Mouse (Mus musculus): ENCODE data around the gene Msl1.

DNA sequence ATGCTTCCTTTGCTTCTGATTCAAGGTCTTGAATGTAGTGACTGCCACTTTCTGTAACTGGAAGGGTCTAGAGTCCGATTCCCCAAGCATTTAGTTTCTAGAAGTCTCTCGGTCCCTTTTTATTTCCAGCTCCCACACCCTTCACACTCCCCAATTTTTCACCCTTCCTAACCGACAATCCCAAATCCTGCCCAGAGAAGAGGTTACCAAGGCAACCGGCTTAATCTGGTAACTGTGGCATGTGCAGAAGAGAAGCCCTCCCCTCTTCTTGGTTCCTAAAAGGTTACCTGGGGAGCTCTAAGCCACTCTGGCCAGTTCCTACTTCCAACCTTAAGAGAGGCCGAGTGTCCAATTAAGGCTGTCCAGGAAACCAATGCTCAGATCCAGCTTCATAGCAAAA is 40.0 kb downstream of the Msl1 start:
- no peak for TF ChIP-seq CTCF (conservative IDR thresholded peaks at IDR 0.05; ENCODE audit: low read length)
- TF ChIP-seq POU5F1 (IDR thresholded peaks at IDR 0.05; ENCODE audit: borderline replicate concordance, low read length): no peak
- no peak for TF ChIP-seq NANOG (IDR thresholded peaks at IDR 0.05; ENCODE audit: borderline replicate concordance, low read length)
